Mouse (Mus musculus) T-helper 2 cell (primary cell): ENCODE measurements around the gene Arhgef40.

ENCODE experiments used
- in situ Hi-C: fragments of 300-600 bp; cut with MboI, MseI; formaldehyde crosslinking; loops from one replicate; pipeline ENCODE4 v1.15.1; 2025; ENCODE audit warnings: high pct_unique_total_duplicates

Gene Arhgef40

GRCm38 (mm10) chr14:52003981-52004495 is 19.5 kb downstream of the Arhgef40 start:
- in situ Hi-C loops = no loop called here

GRCm38 (mm10) chr14:52005141-52005540 is 20.6 kb downstream of the Arhgef40 start:
- in situ Hi-C loops = loop anchor here (5.0 kb wide), 1 partner anchor 98 kb away; no protein-coding TSS in a partner anchor

- in situ Hi-C loops = loop anchor here (5.0 kb wide), 1 partner anchor 98 kb away; no protein-coding TSS in a partner anchor
Measured at GRCm38 (mm10) chr14:52005616-52006015, 21.1 kb downstream of the Arhgef40 start.

GRCm38 (mm10) chr14:52006241-52006640 is 21.7 kb downstream of the Arhgef40 start:
- in situ Hi-C loops = loop anchor here (5.0 kb wide), 1 partner anchor 99 kb away; no protein-coding TSS in a partner anchor

- in situ Hi-C loops = loop anchor here (5.0 kb wide), 1 partner anchor 99 kb away; no protein-coding TSS in a partner anchor
Measured at GRCm38 (mm10) chr14:52006771-52007170, 22.3 kb downstream of the Arhgef40 start.

GRCm38 (mm10) chr14:52008321-52009203 is 24.0 kb downstream of the Arhgef40 start:
- in situ Hi-C loops = loop anchor here (5.0 kb wide), 1 partner anchor 101 kb away; no protein-coding TSS in a partner anchor

- in situ Hi-C loops = loop anchor here (5.0 kb wide), 1 partner anchor 102 kb away; no protein-coding TSS in a partner anchor
Measured at GRCm38 (mm10) chr14:52009361-52009760, 24.8 kb downstream of the Arhgef40 start.

- in situ Hi-C loops = loop anchor here (5.0 kb wide), 1 partner anchor 103 kb away; no protein-coding TSS in a partner anchor
Measured at GRCm38 (mm10) chr14:52009841-52010240, 25.3 kb downstream of the Arhgef40 start.

GRCm38 (mm10) chr14:52010446-52011111 is 26.1 kb downstream of the Arhgef40 start:
- in situ Hi-C loops = no loop called here

- in situ Hi-C loops = no loop called here
Measured at GRCm38 (mm10) chr14:52011683-52012082, 27.2 kb downstream of the Arhgef40 start.

- in situ Hi-C loops = no loop called here
Measured at GRCm38 (mm10) chr14:52012085-52012484, 27.6 kb downstream of the Arhgef40 start.

- in situ Hi-C loops = no loop called here
Measured at GRCm38 (mm10) chr14:52012553-52012952, 28.0 kb downstream of the Arhgef40 start.

GRCm38 (mm10) chr14:52013021-52013610 is 28.6 kb downstream of the Arhgef40 start:
- in situ Hi-C loops = no loop called here

- in situ Hi-C loops = no loop called here
Measured at GRCm38 (mm10) chr14:52013771-52014219, 29.3 kb downstream of the Arhgef40 start.

GRCm38 (mm10) chr14:52014271-52014760 is 29.8 kb downstream of the Arhgef40 start:
- in situ Hi-C loops = no loop called here

GRCm38 (mm10) chr14:52014761-52015311 is 30.3 kb downstream of the Arhgef40 start:
- in situ Hi-C loops = no loop called here

- in situ Hi-C loops = no loop called here
Measured at GRCm38 (mm10) chr14:52015445-52016100, 31.1 kb downstream of the Arhgef40 start, which contains the start of gene Tmem253. Gene Tmem253 (plus strand): TSS chr14:52015658.

- in situ Hi-C loops = no loop called here
Measured at GRCm38 (mm10) chr14:52016625-52017405, 32.3 kb downstream of the Arhgef40 start.

- in situ Hi-C loops = no loop called here
Measured at GRCm38 (mm10) chr14:52017662-52018061, 33.1 kb downstream of the Arhgef40 start.
